Mouse (Mus musculus): Measurements from ENCODE around the gene Dnajc10.

- TF ChIP-seq CTCF (IDR thresholded peaks at IDR 0.05; ENCODE audit: low read depth, low read length) (no peak), POLR2A (IDR thresholded peaks at IDR 0.05; ENCODE audit: extremely low read depth, insufficient read depth, low read length) (no peak)
Measured at GRCm38 (mm10) chr2:80311350-80311749, 3.9 kb upstream of the Dnajc10 start.
